Mouse (Mus musculus) bone marrow macrophage, adult 2 months (primary cell): ENCODE measurements around the gene Atp1a4.

Experiments used
- CTCF ChIP-seq: IDR thresholded peaks from 2 replicates; pipeline ENCODE4 v1.5.1; 2012; ENCODE audit warnings: low read depth, mild to moderate bottlenecking, low read length, moderate library complexity
- POLR2A ChIP-seq: IDR thresholded peaks from 2 replicates; pipeline ENCODE4 v1.6.1; 2012; ENCODE audit warnings: mild to moderate bottlenecking, low read depth, low read length, borderline replicate concordance

DNA sequence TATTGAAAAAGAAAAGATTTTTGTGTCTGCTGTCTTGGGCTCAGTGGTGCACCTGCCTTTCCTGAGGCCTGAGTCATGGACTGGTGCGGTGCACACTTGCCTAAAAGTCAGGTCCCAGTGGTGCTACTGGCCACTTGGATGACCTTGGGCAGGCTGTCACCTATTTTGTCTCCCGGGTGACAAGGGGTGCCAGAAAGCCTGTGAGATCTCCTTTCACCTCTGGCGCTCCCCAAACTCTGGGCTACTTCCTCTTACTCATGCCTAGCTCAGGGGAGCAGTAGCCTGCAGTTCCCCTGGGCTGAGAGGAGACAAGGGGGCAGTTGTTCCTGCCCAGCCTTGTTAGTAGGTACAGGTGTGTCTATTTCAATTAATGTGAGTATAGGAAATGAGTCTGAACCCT, 44.1 kb upstream of the Atp1a4 start:
- TF ChIP-seq CTCF (no peak), POLR2A (no peak)
